Mouse (Mus musculus): Measurements from ENCODE around the gene Tmem198. TPM values are rescaled to one million over a fixed set of nuclear protein-coding genes. Genes with fewer than 3 reads are reported as not detected.

Tmem198 gene
- 20.8 and 24.1 TPM in 2 replicates for polyA plus RNA-seq (2016; fragmentation: Nextera tagmentation; extraction: Ambion mirVana)

DNA sequence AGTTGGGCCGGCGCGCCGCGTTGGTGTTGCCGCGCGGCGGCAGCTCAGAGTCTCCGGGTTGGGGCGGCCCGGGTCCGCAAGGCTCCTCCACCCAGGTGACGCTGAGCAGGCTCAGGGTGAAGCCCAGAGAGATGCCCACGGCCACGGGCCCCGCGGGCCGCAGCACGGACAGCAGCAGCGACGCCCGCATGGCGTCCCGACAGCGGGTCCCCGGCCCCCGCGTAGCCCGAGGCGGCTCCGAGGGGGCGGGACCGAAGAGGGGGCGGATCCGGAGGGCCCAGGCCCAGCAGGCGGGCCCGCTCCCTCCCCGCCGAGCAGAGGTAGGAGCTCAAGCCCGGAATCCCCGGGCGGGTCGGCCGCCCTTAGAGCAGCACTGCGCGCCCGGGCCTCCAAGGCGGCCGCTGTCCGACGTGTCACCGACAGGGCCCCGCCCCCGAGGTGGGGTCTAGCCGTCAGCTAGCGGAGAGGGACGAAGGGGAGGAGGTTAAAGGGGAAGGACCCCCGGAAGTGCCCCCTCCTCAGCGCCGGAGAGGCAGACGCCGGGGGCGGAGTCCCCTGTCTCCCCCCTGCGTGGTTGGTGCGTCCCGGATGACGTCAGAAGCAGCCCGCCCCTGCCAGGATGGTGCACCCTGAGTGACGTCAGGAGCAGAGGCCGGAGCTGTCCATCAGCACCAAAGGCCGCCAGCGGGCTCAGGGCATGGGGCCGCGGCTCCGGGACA, at the start of gene Tmem198, which contains the start of gene Chpf:
Gene Tmem198, plus strand, starts transcription at position 617 of the 719 bp plus-strand sequence.
Gene Chpf, minus strand, starts transcription at position 392 of the 719 bp plus-strand sequence.
- Histone ChIP-seq H3K4me2 (peak within 1 kb of the TSS; percentile 90), H3K9me3 (no peaks in the 10 kb centered on the region), H3K4me1 (peaks cover 41% of the 10 kb centered on the region), H3K4me3 (replicated peaks) (peak within 1 kb of the TSS; percentile 86), H3K36me3 (replicated peaks) (peaks cover 27% of the 10 kb centered on the region), H3K9ac (peak within 1 kb of the TSS; percentile 85), H3K27me3 (peaks cover 45% of the 10 kb centered on the region), H3K27ac (peak within 1 kb of the TSS; percentile 75)
- WGBS, result 0% methylated on average over 38 of the region's 76 CpGs
- ATAC-seq (ENCODE audit: low FRiP score), result peak; percentile 95

DNA sequence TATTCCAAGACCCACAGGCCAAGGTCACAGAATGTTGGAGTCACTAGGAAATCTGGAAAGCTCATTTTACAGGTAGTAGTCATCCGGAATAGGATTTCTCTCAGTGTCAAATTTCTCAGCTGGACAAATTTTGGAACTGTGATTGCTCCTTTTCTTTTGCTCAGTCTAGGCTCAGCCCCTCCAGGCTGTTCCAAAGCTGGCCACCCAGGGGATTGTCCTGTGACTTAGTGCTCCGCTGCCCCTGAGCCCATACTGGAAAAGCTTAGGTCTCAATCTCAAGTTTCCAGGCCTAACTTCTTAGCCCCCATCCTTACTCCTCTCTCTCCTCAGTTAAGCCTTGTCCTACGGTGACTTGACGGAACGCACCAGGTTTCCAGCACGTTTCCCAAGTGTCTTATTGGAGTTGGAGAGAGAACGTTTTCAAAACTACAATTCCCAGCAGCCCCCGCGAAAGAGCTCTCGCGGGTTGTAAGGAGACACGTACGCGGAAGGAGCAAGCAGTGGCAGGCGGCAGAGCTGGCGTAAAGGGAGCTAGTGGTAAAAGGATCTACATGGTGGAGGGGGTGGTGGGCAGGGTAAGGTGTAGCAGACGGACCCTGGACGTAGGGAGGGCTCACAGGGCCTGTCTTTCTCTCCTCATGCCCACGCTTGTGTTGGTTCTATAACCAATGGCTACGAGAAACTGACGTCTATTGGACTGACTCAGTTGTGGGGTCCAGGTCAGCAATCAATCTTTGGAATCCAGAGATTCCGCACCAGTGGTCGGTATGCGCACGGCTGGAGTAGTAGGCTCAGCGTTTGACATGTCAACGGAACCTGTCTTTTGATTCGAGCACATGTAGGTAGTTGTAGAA, 43.6 kb upstream of the Tmem198 start, which contains the start of gene Gmppa:
Gene Gmppa, plus strand, starts transcription at position 456 of the 854 bp plus-strand sequence.
- peak within 1 kb of the TSS; percentile 68 for H3K9ac ChIP-seq
- H3K4me2 ChIP-seq, result peak within 1 kb of the TSS; percentile 79
- H3K9me3 ChIP-seq, result no peaks in the 10 kb centered on the region
- ATAC-seq (ENCODE audit: low FRiP score), result peak; percentile 86
- peaks cover 12% of the 10 kb centered on the region; the same call in 1 of the 2 replicates for H3K27me3 ChIP-seq
- peak within 1 kb of the TSS; percentile 62 for H3K4me3 ChIP-seq (replicated peaks)
- peaks cover 21% of the 10 kb centered on the region for H3K4me1 ChIP-seq
- H3K27ac ChIP-seq, result peak within 1 kb of the TSS; percentile 38; the same call in 1 of the 2 replicates
- WGBS, result 6% methylated on average over 28 of the region's 28 CpGs
- no peaks in the 10 kb centered on the region; the same call in 1 of the 2 replicates for H3K36me3 ChIP-seq (replicated peaks)

DNA sequence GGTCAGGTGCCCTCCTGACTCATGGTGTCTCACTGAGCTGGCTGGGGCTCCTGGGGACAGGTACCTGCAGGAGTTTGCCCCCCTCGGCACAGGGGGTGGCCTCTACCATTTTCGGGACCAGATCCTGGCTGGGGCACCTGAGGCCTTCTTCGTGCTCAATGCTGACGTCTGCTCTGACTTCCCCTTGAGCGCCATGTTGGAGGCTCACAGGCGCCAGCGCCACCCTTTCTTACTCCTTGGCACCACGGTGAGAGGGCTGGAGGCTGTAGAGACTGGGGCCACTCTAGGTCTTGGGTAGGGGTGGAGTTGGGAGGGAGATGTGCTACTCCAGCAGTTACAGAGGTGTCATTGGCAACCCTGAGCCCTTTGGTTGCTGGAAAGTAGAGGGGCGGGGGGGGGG, 40.5 kb upstream of the Tmem198 start:
- Histone ChIP-seq H3K27me3 (no peaks in the 10 kb centered on the region), H3K4me3 (replicated peaks) (no peak overlapping the region), H3K36me3 (replicated peaks) (no peaks in the 10 kb centered on the region; the same call in 1 of the 2 replicates), H3K4me1 (peaks cover 41% of the 10 kb centered on the region), H3K9ac (no peak overlapping the region), H3K27ac (0 out of 2 replicates have a peak overlapping the region, but pooled peaks have one; percentile 25), H3K4me2 (no peak overlapping the region), H3K9me3 (no peaks in the 10 kb centered on the region)
- no peak for ATAC-seq (ENCODE audit: low FRiP score)
- 77% methylated on average over 8 of the region's 9 CpGs for WGBS

DNA sequence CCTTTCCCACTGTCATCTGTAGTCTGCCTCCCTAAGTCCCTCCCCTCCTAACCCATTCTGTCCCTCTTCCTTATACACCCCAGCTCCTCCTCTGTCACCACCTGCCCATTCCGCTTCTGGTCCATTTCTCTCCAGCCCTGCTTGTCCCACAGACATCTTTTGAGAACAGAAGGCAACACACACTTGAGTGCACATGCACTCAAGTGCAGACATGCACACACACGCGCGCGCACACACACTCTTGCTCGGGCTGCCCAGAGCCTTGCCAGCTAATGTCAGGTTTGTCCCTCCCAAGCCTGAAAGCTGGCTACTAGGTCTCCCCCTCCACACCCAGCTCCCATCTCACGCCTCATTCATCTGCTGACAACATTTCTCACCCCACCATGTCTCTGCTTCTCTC, 38.7 kb upstream of the Tmem198 start:
- WGBS, result 94% methylated on average over 7 of the region's 7 CpGs
- Histone ChIP-seq H3K36me3 (replicated peaks) (no peaks in the 10 kb centered on the region; the same call in 1 of the 2 replicates), H3K9me3 (no peaks in the 10 kb centered on the region), H3K27me3 (peaks cover 17% of the 10 kb centered on the region), H3K9ac (no peak overlapping the region), H3K4me3 (replicated peaks) (no peak overlapping the region), H3K4me1 (peaks cover 56% of the 10 kb centered on the region), H3K27ac (no peak overlapping the region), H3K4me2 (no peak overlapping the region)
- no peak for ATAC-seq (ENCODE audit: low FRiP score)

DNA sequence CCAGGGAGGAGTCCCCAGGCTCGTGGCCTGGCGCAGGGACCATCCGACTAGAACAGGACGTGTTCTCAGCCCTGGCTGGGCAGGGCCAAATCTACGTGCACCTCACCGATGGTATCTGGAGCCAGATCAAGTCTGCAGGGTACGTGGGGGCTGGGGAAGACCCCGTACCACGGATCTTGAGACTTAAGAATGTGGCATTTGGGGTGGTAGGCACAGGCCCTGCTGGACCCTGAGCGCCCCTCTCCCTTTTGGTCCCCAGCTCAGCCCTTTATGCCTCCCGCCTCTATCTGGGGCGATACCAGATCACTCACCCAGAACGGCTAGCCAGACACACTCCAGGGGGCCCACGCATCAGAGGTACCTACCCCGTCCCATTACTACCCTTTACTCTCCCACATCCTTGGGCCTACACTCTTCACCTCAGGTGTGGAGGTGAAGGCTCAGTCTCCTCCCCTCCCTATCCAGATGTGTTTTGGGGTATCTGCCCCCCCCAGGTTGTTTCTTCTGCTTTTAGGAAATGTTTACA, 37.8 kb upstream of the Tmem198 start:
- no peak for ATAC-seq (ENCODE audit: low FRiP score)
- WGBS, result 84% methylated on average over 15 of the region's 15 CpGs
- Histone ChIP-seq H3K4me2 (no peak overlapping the region), H3K36me3 (replicated peaks) (no peaks in the 10 kb centered on the region; the same call in 1 of the 2 replicates), H3K9me3 (no peaks in the 10 kb centered on the region), H3K4me1 (peaks cover 60% of the 10 kb centered on the region), H3K27ac (no peak overlapping the region), H3K27me3 (peaks cover 24% of the 10 kb centered on the region), H3K9ac (no peak overlapping the region), H3K4me3 (replicated peaks) (no peak overlapping the region)

DNA sequence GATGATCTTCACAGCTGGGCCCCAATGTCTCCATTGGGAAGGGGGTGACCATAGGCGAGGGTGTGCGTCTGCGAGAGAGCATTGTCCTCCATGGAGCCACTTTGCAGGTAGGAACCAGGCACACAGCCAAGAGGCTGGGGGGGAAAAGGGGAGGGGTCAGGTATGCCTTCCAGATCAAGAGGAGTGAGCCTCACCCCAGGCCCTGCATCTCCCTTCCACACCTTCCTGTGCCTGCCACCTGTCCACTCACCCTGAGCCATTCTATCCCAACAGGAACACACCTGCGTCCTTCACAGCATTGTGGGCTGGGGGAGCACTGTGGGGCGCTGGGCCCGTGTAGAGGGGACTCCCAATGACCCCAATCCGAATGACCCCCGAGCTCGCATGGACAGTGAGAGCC, 37.2 kb upstream of the Tmem198 start:
- Histone ChIP-seq H3K9ac (no peak overlapping the region), H3K27ac (no peak overlapping the region), H3K27me3 (peaks cover 30% of the 10 kb centered on the region), H3K4me2 (no peak overlapping the region), H3K36me3 (replicated peaks) (no peaks in the 10 kb centered on the region; the same call in 1 of the 2 replicates), H3K9me3 (no peaks in the 10 kb centered on the region), H3K4me1 (peaks cover 60% of the 10 kb centered on the region), H3K4me3 (replicated peaks) (no peak overlapping the region)
- ATAC-seq (ENCODE audit: low FRiP score), result no peak
- WGBS, result 77% methylated on average over 9 of the region's 9 CpGs

DNA sequence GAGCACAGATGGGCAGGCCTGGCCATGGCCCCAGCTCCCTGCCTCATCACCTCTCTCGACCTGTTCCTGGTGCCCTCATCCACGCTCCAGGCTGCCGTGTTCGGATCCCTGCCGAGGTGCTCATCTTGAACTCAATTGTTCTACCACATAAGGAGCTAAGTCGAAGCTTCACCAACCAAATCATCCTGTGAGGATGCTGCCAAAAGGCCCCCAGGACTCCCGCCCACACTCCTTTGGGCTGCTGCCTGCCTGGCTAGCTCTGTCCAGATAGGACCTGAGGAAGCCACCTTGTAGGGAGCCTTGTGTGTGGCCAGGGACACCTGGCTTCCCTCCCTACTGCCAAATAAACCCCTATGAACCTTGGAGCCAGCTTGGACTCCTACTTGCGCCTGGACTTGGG, 36.5 kb upstream of the Tmem198 start:
- Histone ChIP-seq H3K4me3 (replicated peaks) (no peak overlapping the region), H3K27me3 (peaks cover 37% of the 10 kb centered on the region), H3K9me3 (no peaks in the 10 kb centered on the region), H3K27ac (peak overlapping the region; percentile 71), H3K4me2 (peak overlapping the region; percentile 31; the same call in 1 of the 2 replicates), H3K36me3 (replicated peaks) (no peaks in the 10 kb centered on the region; the same call in 1 of the 2 replicates), H3K4me1 (peaks cover 65% of the 10 kb centered on the region), H3K9ac (no peak overlapping the region)
- no peak for ATAC-seq (ENCODE audit: low FRiP score)
- 23% methylated on average over 8 of the region's 8 CpGs for WGBS

DNA sequence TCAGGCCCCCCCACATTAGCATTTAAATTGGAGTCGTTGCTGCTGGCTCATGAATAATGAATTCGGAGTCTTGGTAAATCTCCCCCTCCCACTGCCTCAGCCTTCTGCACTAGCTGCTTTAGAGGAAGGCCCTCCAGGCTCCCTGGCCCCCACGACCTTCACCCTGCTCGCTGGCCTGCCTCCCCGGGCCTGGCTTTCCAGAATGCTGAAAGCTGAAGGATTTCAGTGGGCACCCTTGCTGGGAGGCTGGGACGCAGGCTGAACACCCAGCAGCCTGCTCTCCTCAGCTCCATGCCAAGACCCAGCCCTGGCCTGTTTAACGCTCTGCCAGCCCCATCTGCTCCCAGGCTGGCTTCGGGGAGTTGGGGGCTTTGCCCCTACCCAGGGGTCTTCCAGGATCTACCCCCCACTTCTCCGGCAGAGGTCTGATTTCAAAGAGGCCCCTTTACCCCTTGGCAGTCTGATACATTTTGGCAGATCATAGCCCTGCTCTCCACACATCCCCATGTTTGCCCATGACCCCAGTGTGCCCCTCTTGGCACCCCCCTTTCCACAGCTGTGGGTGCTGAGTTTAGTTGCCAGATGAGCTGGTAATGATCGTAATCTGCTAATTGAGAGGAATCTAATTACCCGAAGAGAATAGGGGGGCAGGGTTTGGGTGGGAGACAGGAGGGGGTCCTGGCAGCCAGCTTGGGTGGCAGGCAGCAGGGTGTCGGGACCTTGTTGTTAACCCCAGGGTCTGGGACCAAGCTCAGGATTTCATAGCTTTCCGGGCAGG, 35.9 kb upstream of the Tmem198 start:
- Histone ChIP-seq H3K9me3 (no peaks in the 10 kb centered on the region), H3K4me1 (peaks cover 71% of the 10 kb centered on the region), H3K4me2 (peak overlapping the region; percentile 31), H3K27me3 (peaks cover 43% of the 10 kb centered on the region), H3K36me3 (replicated peaks) (no peaks in the 10 kb centered on the region; the same call in 1 of the 2 replicates), H3K27ac (peak overlapping the region; percentile 71), H3K9ac (peak overlapping the region; percentile 38; the same call in 1 of the 2 replicates), H3K4me3 (replicated peaks) (0 out of 2 replicates have a peak overlapping the region, but pooled peaks have one; percentile 0)
- ATAC-seq (ENCODE audit: low FRiP score), result no peak; the same call in 1 of the 2 replicates
- WGBS, result 16% methylated on average over 13 of the region's 13 CpGs

DNA sequence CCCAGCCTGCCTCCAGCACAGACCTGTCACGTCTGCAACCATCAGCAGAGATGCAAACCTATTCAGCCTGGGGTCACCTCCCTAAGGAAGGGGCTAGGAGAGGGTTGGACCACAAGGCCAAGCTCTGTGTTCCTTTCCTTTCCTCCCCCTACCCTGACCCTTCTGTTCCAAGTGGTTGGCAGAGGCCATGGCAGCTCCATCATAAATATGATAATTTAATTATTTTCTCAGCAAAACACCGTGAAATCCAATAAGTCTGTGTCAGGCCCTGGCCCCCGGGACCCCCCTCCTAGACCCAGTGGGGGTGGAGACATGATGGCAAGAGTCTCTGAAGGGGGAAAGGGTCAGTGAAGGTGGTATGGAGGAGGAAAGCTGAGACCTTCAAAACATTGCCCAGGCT, 35.1 kb upstream of the Tmem198 start:
- Histone ChIP-seq H3K36me3 (replicated peaks) (no peaks in the 10 kb centered on the region; the same call in 1 of the 2 replicates), H3K27ac (peak overlapping the region; percentile 42), H3K27me3 (peaks cover 51% of the 10 kb centered on the region), H3K9me3 (no peaks in the 10 kb centered on the region), H3K9ac (0 out of 2 replicates have a peak overlapping the region, but pooled peaks have one; percentile 21), H3K4me3 (replicated peaks) (no peak overlapping the region), H3K4me1 (peaks cover 79% of the 10 kb centered on the region), H3K4me2 (peak overlapping the region; percentile 31; the same call in 1 of the 2 replicates)
- WGBS, result 40% methylated on average over 3 of the region's 3 CpGs
- no peak for ATAC-seq (ENCODE audit: low FRiP score)

DNA sequence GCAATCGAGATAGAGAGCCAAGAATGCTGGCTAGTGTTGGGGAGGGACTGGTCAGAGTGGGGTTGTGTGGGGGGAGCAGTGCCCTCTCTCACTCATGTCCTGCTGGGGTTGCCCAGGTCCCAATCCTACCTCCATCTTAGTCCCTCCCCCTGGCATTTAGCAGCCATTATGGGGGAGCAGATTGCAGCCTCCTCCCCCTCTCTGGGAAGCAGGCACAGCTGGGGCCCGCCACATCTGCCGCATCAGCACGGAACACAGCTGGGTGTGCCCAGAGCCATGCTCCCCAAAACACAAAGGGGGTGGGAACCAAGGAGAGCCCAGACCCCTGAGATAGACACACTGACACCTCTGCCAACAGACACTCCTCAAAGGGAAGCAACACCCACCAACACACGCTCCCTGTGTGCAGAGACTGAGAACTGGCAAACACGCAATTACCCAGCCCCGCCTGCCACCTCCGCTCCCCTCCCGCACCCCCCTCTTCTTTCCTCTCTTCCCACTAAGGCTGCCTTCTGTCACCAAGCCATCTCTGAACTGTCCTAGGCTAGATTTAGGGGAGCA, 34.1 kb upstream of the Tmem198 start:
- Histone ChIP-seq H3K27me3 (peaks cover 61% of the 10 kb centered on the region), H3K27ac (peak overlapping the region; percentile 78), H3K4me3 (replicated peaks) (no peak overlapping the region), H3K36me3 (replicated peaks) (no peaks in the 10 kb centered on the region; the same call in 1 of the 2 replicates), H3K4me1 (peaks cover 84% of the 10 kb centered on the region), H3K9me3 (no peaks in the 10 kb centered on the region), H3K9ac (no peak overlapping the region), H3K4me2 (peak overlapping the region; percentile 50)
- ATAC-seq (ENCODE audit: low FRiP score), result peak; percentile 3; the same call in 1 of the 2 replicates
- WGBS, result 19% methylated on average over 9 of the region's 9 CpGs

Data from forebrain, embryonic 12.5 days (tissue).